Mouse (Mus musculus) hindbrain, embryonic 13.5 days (tissue): ENCODE measurements around the gene Cnpy1. TPM values are rescaled to one million over a fixed set of nuclear protein-coding genes. Genes with fewer than 3 reads are reported as not detected.

Source experiments
- ATAC-seq: fragments of 200-750 bp; cut with Nextera tagmentation; 2 replicates; pipeline ENCODE4 v1.8.0; 2017; ENCODE audit warnings: moderate TSS enrichment; ENCODE audit not compliant: low FRiP score
- H3K27ac ChIP-seq: fragments of 300-500 bp; sonication (generic); 2 replicates; pipeline ENCODE4 v1.5.1; 2015; ENCODE audit warnings: inconsistent platforms, mild to moderate bottlenecking, moderate library complexity
- H3K27me3 ChIP-seq: fragments of 300-500 bp; sonication (generic); 2 replicates; pipeline ENCODE4 v1.6.1; 2015; ENCODE audit warnings: mild to moderate bottlenecking, inconsistent platforms
- H3K36me3 ChIP-seq: fragments of 300-500 bp; sonication (generic); 2 replicates; pipeline ENCODE4 v1.6.1; 2015; ENCODE audit warnings: mild to moderate bottlenecking, inconsistent platforms
- H3K4me1 ChIP-seq: fragments of 300-500 bp; sonication (generic); replicated peaks from 2 replicates; pipeline ENCODE4 v1.6.1; 2015; ENCODE audit warnings: inconsistent platforms
- H3K4me2 ChIP-seq: fragments of 300-500 bp; sonication (generic); 2 replicates; pipeline ENCODE4 v1.6.1; 2015; ENCODE audit warnings: inconsistent platforms, mild to moderate bottlenecking, moderate library complexity
- H3K4me3 ChIP-seq: fragments of 300-500 bp; sonication (generic); 2 replicates; pipeline ENCODE4 v1.5.1; 2015; ENCODE audit warnings: mild to moderate bottlenecking, inconsistent platforms
- H3K9ac ChIP-seq: fragments of 300-500 bp; sonication (generic); 2 replicates; pipeline ENCODE4 v1.6.1; 2015; ENCODE audit warnings: mild to moderate bottlenecking, inconsistent platforms
- H3K9me3 ChIP-seq: fragments of 300-500 bp; sonication (generic); 2 replicates; pipeline ENCODE4 v1.6.1; 2016; ENCODE audit warnings: inconsistent platforms
- WGBS: fragments of 180-500 bp; shearing (Covaris S2); methylation state at CpG from one replicate; pipeline ENCODE4 v1.1.7; 2015; 5-methylcytosine and 5-hydroxymethylcytosine counted together
- polyA plus RNA-seq: library from polyadenylated mRNA; unstranded; fragments of >200 nt; fragmentation: Nextera tagmentation; extraction: Ambion mirVana; gene quantifications from 2 replicates; pipeline ENCODE4 v1.2.1, GENCODE M21; 2015

Cnpy1 gene
- polyA plus RNA-seq, 1 experiment from 2014 or later = 33.9 TPM

DNA sequence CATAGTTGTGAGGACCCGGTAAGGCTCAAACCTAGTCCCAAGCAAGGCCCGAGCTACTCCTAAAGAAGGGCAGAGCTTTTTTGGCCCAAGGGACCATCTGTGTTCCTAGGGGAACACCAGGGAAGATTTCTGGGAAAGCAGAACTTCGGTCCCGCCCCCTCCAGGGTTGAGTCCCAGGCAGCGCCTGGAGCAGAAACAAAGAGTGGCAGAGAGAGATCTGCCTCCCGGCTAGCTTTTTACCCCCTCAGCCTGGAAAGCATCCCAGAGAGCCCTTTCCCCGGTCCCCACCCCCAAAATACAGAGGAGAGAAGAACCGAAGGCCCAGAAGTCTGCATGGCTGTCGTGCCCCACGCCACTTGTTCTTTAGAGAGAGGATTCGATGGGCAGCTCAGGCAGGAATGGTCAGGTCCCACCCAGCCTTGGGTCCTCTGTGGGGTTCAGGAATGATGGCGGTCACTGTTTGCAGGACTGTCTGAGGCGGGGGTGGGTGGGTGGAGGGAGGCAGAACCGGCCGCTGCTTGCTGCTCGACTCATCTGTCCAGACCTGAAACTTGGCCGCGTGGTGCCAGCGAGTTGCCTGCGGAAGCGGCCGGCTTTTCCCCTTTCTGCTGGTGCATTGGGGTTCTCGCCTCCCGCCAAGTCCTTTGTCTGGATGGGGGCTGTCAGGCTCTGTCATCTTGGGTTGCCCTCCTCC, 70.6 kb downstream of the Cnpy1 start:
- peak overlapping the region; percentile 34 for H3K4me2 ChIP-seq

GRCm38 (mm10) chr5:28174086-28174485, 71.5 kb downstream of the Cnpy1 start:
- Histone ChIP-seq H3K36me3 (no peaks in the 10 kb centered on the region), H3K27me3 (peaks cover 95% of the 10 kb centered on the region), H3K9ac (no peak overlapping the region), H3K9me3 (no peaks in the 10 kb centered on the region), H3K27ac (peak overlapping the region; percentile 55), H3K4me1 (peaks cover 12% of the 10 kb centered on the region), H3K4me3 (no peak overlapping the region), H3K4me2 (peak overlapping the region; percentile 23)
- WGBS = 2% methylated on average over 9 of the region's 9 CpGs
- ATAC-seq = no peak

More for the DNA sequence above, 70.6 kb downstream of the Cnpy1 start:
- Histone ChIP-seq H3K9ac (0 out of 2 replicates have a peak overlapping the region, but pooled peaks have one; percentile 9), H3K27me3 (peaks cover 95% of the 10 kb centered on the region), H3K36me3 (no peaks in the 10 kb centered on the region), H3K4me1 (peaks cover 12% of the 10 kb centered on the region), H3K4me3 (peak overlapping the region; percentile 14; the same call in 1 of the 2 replicates), H3K9me3 (no peaks in the 10 kb centered on the region), H3K27ac (peak overlapping the region; percentile 71)
- under 1% methylated on average over 24 of the region's 24 CpGs for WGBS
- peak; percentile 29; the same call in 1 of the 2 replicates for ATAC-seq

DNA sequence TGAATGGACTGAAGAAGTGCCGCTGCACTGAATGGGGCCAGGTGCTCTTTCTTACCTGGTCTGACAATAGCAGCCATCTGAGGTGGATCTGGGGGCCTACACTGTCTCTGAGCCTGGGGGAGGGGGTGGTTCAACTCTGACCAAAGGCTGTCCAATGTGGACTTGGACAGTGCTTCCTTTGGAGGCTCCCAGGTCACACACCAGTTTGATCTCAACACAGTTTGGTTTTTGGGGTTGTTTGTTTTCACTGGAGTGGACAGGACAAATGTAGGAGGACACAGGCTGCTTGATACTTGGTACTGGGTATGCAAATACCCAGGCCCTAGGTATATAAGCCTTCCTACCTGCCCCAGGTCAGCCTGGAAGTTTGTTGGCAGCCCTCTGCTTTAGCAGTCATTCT, 71.9 kb downstream of the Cnpy1 start:
- H3K4me3 ChIP-seq = peak overlapping the region; percentile 5; the same call in 1 of the 2 replicates
- peaks cover 12% of the 10 kb centered on the region for H3K4me1 ChIP-seq
- ATAC-seq = no peak
- no peak overlapping the region for H3K9ac ChIP-seq
- H3K9me3 ChIP-seq = no peaks in the 10 kb centered on the region
- H3K36me3 ChIP-seq = no peaks in the 10 kb centered on the region
- peak overlapping the region; percentile 6 for H3K4me2 ChIP-seq
- 8% methylated on average over 1 of the region's 1 CpGs for WGBS
- H3K27me3 ChIP-seq = peaks cover 95% of the 10 kb centered on the region
- peak overlapping the region; percentile 55; the same call in 1 of the 2 replicates for H3K27ac ChIP-seq

DNA sequence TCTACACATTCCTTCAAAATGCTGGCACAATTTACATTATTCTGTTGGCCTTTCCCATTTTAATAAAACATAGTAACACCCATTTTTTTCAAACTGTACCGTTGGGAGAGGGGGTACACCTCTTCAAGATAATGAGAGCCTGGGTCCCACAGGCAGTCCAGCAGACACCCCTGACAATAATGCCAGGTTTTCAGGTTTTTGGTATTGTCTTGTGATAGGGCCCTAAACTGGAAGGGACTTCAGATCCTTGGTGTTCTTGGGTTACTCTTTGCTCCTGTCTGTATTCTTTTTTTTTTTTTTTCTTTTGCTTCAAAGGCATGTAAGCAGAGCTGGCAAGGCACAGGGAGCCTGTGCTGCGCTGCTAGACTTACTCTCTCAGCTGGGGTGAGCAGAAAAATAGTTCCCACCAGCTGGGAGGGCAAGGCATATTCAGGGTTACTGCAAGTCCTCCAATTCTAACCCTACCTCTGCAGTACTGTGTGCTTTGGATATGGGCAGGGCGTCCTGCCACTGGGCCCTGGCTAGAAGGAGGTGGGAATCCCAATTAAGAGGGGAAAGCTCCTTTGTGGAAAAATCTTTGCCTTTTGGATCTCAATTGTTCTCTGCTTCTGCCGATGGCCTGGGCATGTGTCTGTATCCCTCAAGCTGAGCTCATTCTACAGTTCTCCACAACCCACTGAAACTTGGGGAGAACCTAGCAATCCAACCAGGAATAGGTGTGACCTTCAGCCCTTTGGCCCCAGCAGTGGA, 72.5 kb downstream of the Cnpy1 start:
- no peak for ATAC-seq
- Histone ChIP-seq H3K27me3 (peaks cover 94% of the 10 kb centered on the region), H3K9ac (no peak overlapping the region), H3K36me3 (no peaks in the 10 kb centered on the region), H3K4me3 (peak overlapping the region; percentile 5; the same call in 1 of the 2 replicates), H3K4me1 (peaks cover 12% of the 10 kb centered on the region), H3K27ac (0 out of 2 replicates have a peak overlapping the region, but pooled peaks have one; percentile 55), H3K4me2 (peak overlapping the region; percentile 6), H3K9me3 (no peaks in the 10 kb centered on the region)
- WGBS = 5% methylated on average over 4 of the region's 4 CpGs

GRCm38 (mm10) chr5:28172261-28172920, 73.2 kb downstream of the Cnpy1 start:
- Histone ChIP-seq H3K4me2 (no peak overlapping the region), H3K4me3 (0 out of 2 replicates have a peak overlapping the region, but pooled peaks have one; percentile 4), H3K9me3 (no peaks in the 10 kb centered on the region), H3K4me1 (peaks cover 12% of the 10 kb centered on the region), H3K27ac (no peak overlapping the region), H3K9ac (no peak overlapping the region), H3K36me3 (no peaks in the 10 kb centered on the region), H3K27me3 (peaks cover 90% of the 10 kb centered on the region)
- 8% methylated on average over 8 of the region's 8 CpGs for WGBS
- no peak for ATAC-seq

DNA sequence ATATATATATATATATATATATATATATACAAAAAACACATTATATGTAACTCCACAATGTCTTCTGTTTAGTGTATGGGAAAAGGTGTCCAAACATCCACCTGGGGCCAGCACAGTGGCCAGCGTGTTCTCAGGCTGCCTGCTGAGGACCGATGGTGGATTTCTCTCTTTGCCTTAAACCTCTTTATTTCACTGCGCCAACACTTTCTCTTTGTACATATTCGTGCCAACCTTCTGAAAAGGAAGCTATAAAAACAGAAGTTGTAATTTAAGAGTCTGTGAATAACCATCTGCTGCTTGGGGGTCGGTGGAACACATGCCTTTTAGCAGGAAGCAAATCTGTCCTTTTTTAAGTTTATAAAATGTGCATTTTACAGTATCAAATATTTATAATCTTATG, 73.9 kb downstream of the Cnpy1 start:
- 11% methylated on average over 5 of the region's 5 CpGs for WGBS
- H3K9me3 ChIP-seq = no peaks in the 10 kb centered on the region
- H3K4me3 ChIP-seq = no peak overlapping the region
- H3K27me3 ChIP-seq = peaks cover 90% of the 10 kb centered on the region
- H3K4me1 ChIP-seq = peaks cover 16% of the 10 kb centered on the region
- H3K36me3 ChIP-seq = no peaks in the 10 kb centered on the region
- no peak overlapping the region for H3K9ac ChIP-seq
- ATAC-seq = no peak
- no peak overlapping the region for H3K27ac ChIP-seq
- no peak overlapping the region for H3K4me2 ChIP-seq

- Histone ChIP-seq H3K27ac (no peak overlapping the region), H3K27me3 (peaks cover 90% of the 10 kb centered on the region), H3K9ac (peak overlapping the region; percentile 66), H3K9me3 (no peaks in the 10 kb centered on the region), H3K36me3 (no peaks in the 10 kb centered on the region), H3K4me3 (peak overlapping the region; percentile 34), H3K4me1 (peaks cover 24% of the 10 kb centered on the region), H3K4me2 (peak overlapping the region; percentile 44)
- ATAC-seq = no peak
- WGBS = 2% methylated on average over 19 of the region's 19 CpGs
Measured at GRCm38 (mm10) chr5:28170892-28171291, 74.7 kb downstream of the Cnpy1 start.

DNA sequence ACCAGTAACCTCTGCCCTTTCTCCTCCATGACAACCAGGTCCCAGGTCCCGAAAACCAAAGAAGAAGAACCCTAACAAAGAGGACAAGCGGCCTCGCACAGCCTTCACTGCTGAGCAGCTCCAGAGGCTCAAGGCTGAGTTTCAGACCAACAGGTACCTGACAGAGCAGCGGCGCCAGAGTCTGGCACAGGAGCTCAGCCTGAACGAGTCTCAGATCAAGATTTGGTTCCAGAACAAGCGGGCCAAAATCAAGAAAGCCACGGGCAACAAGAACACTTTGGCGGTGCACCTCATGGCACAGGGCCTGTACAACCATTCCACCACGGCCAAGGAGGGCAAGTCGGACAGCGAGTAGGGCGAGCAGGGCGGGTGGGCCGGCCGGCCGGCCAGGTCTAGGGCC, 75.5 kb downstream of the Cnpy1 start:
- Histone ChIP-seq H3K4me2 (peak overlapping the region; percentile 60), H3K27ac (no peak overlapping the region), H3K4me1 (peaks cover 25% of the 10 kb centered on the region), H3K27me3 (peaks cover 90% of the 10 kb centered on the region), H3K4me3 (peak overlapping the region; percentile 49), H3K9ac (peak overlapping the region; percentile 77), H3K36me3 (no peaks in the 10 kb centered on the region), H3K9me3 (no peaks in the 10 kb centered on the region)
- ATAC-seq = no peak
- WGBS = 2% methylated on average over 17 of the region's 17 CpGs

- Histone ChIP-seq H3K4me1 (peaks cover 26% of the 10 kb centered on the region), H3K4me2 (peak overlapping the region; percentile 60), H3K4me3 (peak overlapping the region; percentile 49), H3K9ac (peak overlapping the region; percentile 77), H3K27me3 (peaks cover 90% of the 10 kb centered on the region), H3K9me3 (no peaks in the 10 kb centered on the region), H3K36me3 (no peaks in the 10 kb centered on the region), H3K27ac (peak overlapping the region; percentile 83; the same call in 1 of the 2 replicates)
- 6% methylated on average over 5 of the region's 5 CpGs for WGBS
- ATAC-seq = no peak
Measured at GRCm38 (mm10) chr5:28169166-28169801, 76.3 kb downstream of the Cnpy1 start.

DNA sequence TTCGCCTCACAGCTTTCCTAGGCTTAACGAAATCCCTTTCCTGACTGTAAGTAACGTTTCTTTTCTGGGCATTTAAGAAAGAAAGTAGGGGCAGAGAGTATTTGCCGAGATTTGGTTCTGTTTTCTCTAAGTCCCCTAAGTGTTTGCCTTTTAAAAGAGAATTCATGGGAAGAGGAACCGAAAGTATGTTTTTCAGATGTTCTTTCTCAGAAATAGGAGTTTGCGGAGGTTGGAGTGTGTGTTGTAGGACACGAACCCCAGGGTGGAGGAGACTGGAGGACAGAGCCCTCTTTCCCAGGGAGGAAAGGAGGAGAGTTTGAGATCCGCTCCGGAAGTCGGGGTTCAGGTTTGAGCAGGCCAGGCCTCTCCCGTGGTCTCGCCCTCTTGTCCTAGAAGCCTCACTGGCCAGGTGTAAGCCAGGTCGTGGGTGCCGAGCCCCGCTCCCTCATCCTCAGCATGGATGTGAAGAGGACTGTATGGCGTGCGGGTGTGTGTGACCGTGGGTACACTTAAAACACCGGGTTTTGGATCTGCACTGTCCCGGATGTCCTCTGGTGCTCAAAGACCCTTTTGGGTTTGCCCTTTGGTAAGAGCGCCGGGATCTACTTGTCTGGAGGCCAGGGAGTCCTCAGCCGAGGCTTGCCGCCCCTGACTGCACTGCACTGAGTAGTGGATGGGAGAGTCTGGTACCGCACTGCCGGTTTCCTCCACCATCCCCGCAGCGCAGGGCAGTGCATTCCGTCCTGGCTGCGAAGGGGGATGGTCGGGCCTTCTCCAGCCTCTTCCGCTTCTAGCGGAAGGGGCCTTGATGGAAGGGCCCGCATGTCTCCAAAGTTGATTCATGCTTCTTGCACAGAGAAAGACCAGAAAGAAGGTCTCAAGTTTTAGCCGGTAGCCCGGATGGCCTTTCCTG, 77.1 kb downstream of the Cnpy1 start:
- Histone ChIP-seq H3K4me1 (peaks cover 22% of the 10 kb centered on the region), H3K9ac (peak overlapping the region; percentile 77), H3K27me3 (peaks cover 90% of the 10 kb centered on the region), H3K4me2 (peak overlapping the region; percentile 60), H3K4me3 (peak overlapping the region; percentile 49), H3K27ac (peak overlapping the region; percentile 83), H3K9me3 (no peaks in the 10 kb centered on the region), H3K36me3 (no peaks in the 10 kb centered on the region)
- WGBS = 1% methylated on average over 36 of the region's 36 CpGs
- no peak for ATAC-seq
